Mouse (Mus musculus) limb, embryonic 14.5 days (tissue): ENCODE measurements around the gene Macrod2. TPM values are rescaled to one million over a fixed set of nuclear protein-coding genes. Genes with fewer than 3 reads are reported as not detected.

Experiments
- ATAC-seq: fragments of 200-750 bp; cut with Nextera tagmentation; 2 replicates; pipeline ENCODE4 v1.8.0; 2017; ENCODE audit warnings: low read depth, moderate number of reproducible peaks, moderate TSS enrichment; ENCODE audit not compliant: low FRiP score
- DNase-seq: peaks from one replicate; pipeline ENCODE4 v3.0.0-alpha.2; 2015; ENCODE audit warnings: low spot score
- H3K27ac ChIP-seq: fragments of 300-500 bp; sonication (generic); replicated peaks from 2 replicates; pipeline ENCODE4 v1.5.1; 2014; ENCODE audit warnings: low read depth, mild to moderate bottlenecking, low read length, moderate library complexity, mixed read lengths
- H3K27me3 ChIP-seq: fragments of 300-500 bp; sonication (generic); 2 replicates; pipeline ENCODE4 v1.6.1; 2014; ENCODE audit warnings: low read length, mixed read lengths; ENCODE audit not compliant: control insufficient read depth, insufficient read depth
- H3K36me3 ChIP-seq: fragments of 300-500 bp; sonication (generic); 2 replicates; pipeline ENCODE4 v1.6.1; 2014; ENCODE audit warnings: mild to moderate bottlenecking, low read length, moderate library complexity, mixed read lengths; ENCODE audit not compliant: control insufficient read depth, insufficient read depth
- H3K4me1 ChIP-seq: fragments of 300-500 bp; sonication (generic); 2 replicates; pipeline ENCODE4 v1.6.1; 2014; ENCODE audit warnings: antibody characterized with exemption, low read length, mixed read lengths; ENCODE audit not compliant: control insufficient read depth, insufficient read depth
- H3K4me2 ChIP-seq: fragments of 300-500 bp; sonication (generic); replicated peaks from 2 replicates; pipeline ENCODE4 v1.6.1; 2014; ENCODE audit warnings: low read depth, mild to moderate bottlenecking, low read length, moderate library complexity; ENCODE audit not compliant: severe bottlenecking
- H3K4me3 ChIP-seq: fragments of 300-500 bp; sonication (generic); replicated peaks from 2 replicates; pipeline ENCODE4 v1.5.1; 2014; ENCODE audit warnings: low read length
- H3K9ac ChIP-seq: fragments of 300-500 bp; sonication (generic); 2 replicates; pipeline ENCODE4 v1.6.1; 2014; ENCODE audit warnings: mild to moderate bottlenecking, low read depth, low read length, moderate library complexity; ENCODE audit not compliant: severe bottlenecking
- H3K9me3 ChIP-seq: fragments of 300-500 bp; sonication (generic); 2 replicates; pipeline ENCODE4 v1.6.1; 2016; ENCODE audit warnings: low read length; ENCODE audit not compliant: control insufficient read depth
- POLR2A ChIP-seq: fragments of 200-500 bp; IDR thresholded peaks from 2 replicates; pipeline ENCODE4 v1.8.0; 2012; ENCODE audit warnings: inconsistent platforms, mild to moderate bottlenecking, moderate library complexity, borderline replicate concordance; ENCODE audit not compliant: insufficient read depth, insufficient read length; ENCODE audit errors: extremely low read depth
- WGBS: fragments of 180-500 bp; shearing (Covaris S2); extraction: QIAGEN DNeasy Blood & Tissue Kit; methylation state at CpG from one replicate; pipeline ENCODE4 v1.1.7; 2014; 5-methylcytosine and 5-hydroxymethylcytosine counted together
- polyA plus RNA-seq, 2 experiments: library from polyadenylated mRNA; depleted of rRNA in 1 of 2; stranded (reverse) in 1 of 2; unstranded in 1 of 2; fragments of >200 nt; fragmentation: Nextera tagmentation in 1 of 2; extraction: Ambion mirVana in 1 of 2; gene quantifications; 2 replicates each; pipeline versions ENCODE4 v1.2.1 to v1.2.3; 2012 to 2014

Gene Macrod2
- polyA plus RNA-seq, 2 experiments = 8.5 to 24.5 TPM

DNA sequence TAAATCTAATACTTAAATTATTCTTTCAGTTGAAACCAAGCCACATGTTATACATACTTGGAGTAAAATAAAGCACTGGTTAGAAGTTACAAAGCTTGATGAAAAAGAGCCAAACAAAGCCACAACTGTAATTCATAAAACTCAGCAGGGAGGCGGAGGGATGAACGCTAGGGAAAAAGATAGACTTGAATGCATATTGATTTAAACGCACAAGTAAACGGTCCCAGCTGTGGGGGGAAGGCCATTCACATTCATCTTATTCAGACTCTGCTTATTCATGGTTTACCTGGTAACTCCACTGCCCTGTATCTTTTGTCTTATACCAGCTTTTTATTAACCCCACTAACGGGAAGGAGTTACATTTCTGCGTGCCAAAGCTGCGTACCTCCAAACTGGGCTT, 2038.0 kb downstream of the Macrod2 start:
- no peak for TF ChIP-seq POLR2A
- H3K9ac ChIP-seq = no peak overlapping the region
- peak; percentile 70 for DNase-seq
- no peak overlapping the region for H3K4me2 ChIP-seq
- H3K9me3 ChIP-seq = no peaks in the 10 kb centered on the region
- no peaks in the 10 kb centered on the region for H3K27me3 ChIP-seq
- WGBS = 47% methylated on average over 7 of the region's 7 CpGs
- H3K27ac ChIP-seq = no peak overlapping the region
- ATAC-seq = peak; percentile 15; the same call in 1 of the 2 replicates
- H3K4me1 ChIP-seq = no peaks in the 10 kb centered on the region; the same call in 1 of the 2 replicates
- H3K4me3 ChIP-seq = no peak overlapping the region
- no peaks in the 10 kb centered on the region for H3K36me3 ChIP-seq

DNA sequence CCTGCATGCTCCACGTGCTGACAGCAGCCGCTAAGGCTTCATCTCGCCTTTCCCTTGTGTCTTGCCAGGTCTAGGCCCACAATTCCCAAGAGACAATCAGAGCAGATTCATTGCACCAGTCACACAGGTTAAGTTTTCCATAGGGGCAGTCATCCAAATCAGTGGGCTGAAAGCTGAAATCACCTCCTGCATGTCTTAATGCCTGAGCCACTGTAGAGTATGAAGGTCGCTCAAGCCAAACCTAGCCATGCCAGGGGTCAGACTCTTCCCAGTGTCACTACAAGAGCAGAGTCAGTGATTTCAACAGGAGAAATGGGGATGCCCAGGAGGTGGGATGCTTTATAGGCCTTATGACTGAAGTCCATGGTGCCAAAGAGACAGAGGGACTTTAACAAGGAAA, 2039.6 kb downstream of the Macrod2 start:
- DNase-seq (no peak), ATAC-seq (no peak)
- H3K27ac ChIP-seq = no peak overlapping the region
- H3K4me3 ChIP-seq = no peak overlapping the region
- no peaks in the 10 kb centered on the region; the same call in 1 of the 2 replicates for H3K4me1 ChIP-seq
- no peaks in the 10 kb centered on the region for H3K27me3 ChIP-seq
- no peaks in the 10 kb centered on the region for H3K9me3 ChIP-seq
- no peak for TF ChIP-seq POLR2A
- H3K9ac ChIP-seq = no peak overlapping the region
- 83% methylated on average over 4 of the region's 4 CpGs for WGBS
- H3K4me2 ChIP-seq = no peak overlapping the region
- H3K36me3 ChIP-seq = no peaks in the 10 kb centered on the region

DNA sequence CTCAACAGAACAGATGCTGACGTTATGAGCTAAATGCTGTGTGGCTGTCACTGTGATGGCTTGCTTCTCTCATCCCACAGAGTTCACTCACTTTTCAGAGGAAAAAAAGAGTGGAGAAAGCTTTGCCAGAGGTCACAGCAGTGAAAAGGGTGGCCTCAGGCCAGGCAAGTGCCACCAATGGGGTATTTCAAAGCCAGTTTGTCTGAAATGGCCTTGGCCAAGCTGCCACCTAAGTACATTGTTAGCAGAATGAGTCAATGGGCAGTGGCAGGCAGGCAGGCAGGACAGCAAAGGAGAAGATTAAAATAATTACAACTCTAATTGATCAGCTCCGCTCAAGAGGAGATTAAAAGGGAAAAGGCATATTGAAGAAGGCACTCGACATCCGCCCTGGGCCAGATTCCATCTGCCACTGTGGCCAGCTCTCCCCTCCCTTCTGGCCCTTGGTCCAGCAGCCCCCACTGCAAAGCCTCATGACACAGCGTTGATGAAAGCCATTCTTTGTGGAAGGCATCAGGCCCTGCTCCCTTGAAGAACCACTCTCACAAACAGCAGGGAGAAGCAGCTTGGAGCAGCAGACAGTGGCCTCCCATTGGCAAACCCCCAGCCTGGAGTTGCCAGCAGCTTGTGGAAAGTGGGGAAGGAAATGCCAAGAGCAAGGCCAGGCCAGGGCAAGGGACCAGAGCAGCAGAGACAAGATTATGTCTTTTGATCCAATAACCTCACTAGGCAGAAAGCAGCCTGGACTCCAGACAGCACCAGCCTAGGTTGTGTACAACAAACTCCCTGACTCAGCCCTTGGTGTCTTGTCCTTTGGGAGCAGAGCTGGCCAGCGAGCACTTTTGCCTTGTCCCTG, 2042.7 kb downstream of the Macrod2 start:
- H3K27ac ChIP-seq = no peak overlapping the region
- no peak overlapping the region for H3K9ac ChIP-seq
- ATAC-seq (no peak), DNase-seq (no peak)
- H3K36me3 ChIP-seq = no peaks in the 10 kb centered on the region
- no peak for TF ChIP-seq POLR2A
- no peak overlapping the region for H3K4me3 ChIP-seq
- WGBS = 77% methylated on average over 6 of the region's 6 CpGs
- H3K4me2 ChIP-seq = no peak overlapping the region
- no peaks in the 10 kb centered on the region for H3K9me3 ChIP-seq
- H3K4me1 ChIP-seq = no peaks in the 10 kb centered on the region; the same call in 1 of the 2 replicates
- H3K27me3 ChIP-seq = no peaks in the 10 kb centered on the region

Other genes with a start within 250 kb of the Macrod2 start
- not detected in 2 replicates for gene Gm17374, start 243.3 kb upstream of the Macrod2 start, polyA plus RNA-seq (2012; rRNA removed)
- not detected in 2 replicates for gene Gm17374, start 243.3 kb upstream of the Macrod2 start, polyA plus RNA-seq (2014; fragmentation: Nextera tagmentation; extraction: Ambion mirVana)
- 10.3 and 12.9 TPM in 2 replicates for gene Esf1, start 224.7 kb upstream of the Macrod2 start, polyA plus RNA-seq (2012; rRNA removed)
- 20.3 and 20.5 TPM in 2 replicates for gene Esf1, start 224.7 kb upstream of the Macrod2 start, polyA plus RNA-seq (2014; fragmentation: Nextera tagmentation; extraction: Ambion mirVana)
- gene Ndufaf5, start 224.7 kb upstream of the Macrod2 start, polyA plus RNA-seq (2012; rRNA removed) = 13.3 and 18.9 TPM in 2 replicates
- gene Ndufaf5, start 224.7 kb upstream of the Macrod2 start, polyA plus RNA-seq (2014; fragmentation: Nextera tagmentation; extraction: Ambion mirVana) = 26.5 and 26.9 TPM in 2 replicates
- not detected in 2 replicates for gene Sel1l2, start 5.6 kb upstream of the Macrod2 start, polyA plus RNA-seq (2012; rRNA removed)
- gene Sel1l2, start 5.6 kb upstream of the Macrod2 start, polyA plus RNA-seq (2014; fragmentation: Nextera tagmentation; extraction: Ambion mirVana) = not detected in 2 replicates